Mouse (Mus musculus): ENCODE data around the gene Nhej1.

The Nhej1 gene

DNA sequence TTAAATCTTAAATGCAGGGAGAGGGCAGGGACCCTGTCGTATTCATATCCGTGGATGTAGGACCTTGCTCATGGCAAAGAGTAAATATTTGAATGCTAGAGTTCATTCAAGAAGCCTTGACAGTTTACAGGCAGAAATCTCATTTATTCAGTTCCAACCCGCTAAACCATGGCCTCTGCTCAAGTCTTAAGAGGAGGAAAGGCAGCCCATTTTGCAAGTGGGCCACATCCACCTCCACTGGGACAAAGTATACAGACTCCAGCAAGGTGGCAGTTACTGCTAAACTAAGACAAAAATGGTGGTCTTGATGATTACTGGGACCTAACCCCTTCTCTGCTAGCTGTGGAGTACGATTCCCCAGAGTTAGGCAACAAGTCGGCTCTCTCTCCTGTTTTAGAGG lies 418 bp upstream of the Nhej1 start:
- no peak for DNase-seq (ENCODE audit: low spot score)

DNA sequence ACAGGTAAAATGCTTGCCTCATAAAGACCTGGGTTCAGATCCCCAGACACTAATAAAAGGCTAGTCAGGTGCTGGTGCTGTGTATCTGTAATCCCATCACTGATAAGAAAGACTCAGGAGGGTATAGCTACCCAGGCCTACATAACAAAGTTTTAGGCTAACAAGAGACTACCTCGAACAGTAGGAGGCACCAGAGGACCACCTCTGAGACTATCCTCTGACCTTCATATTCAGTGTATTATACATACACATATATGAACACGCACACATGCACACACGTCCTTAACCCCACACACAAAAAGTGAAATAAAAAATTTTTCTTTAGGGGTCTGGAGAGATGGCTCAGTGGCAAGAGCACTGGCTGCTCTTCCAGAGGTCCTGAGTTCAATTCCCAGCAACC lies 2.8 kb downstream of the Nhej1 start:
- DNase-seq (ENCODE audit: low spot score), result no peak

GRCm38 (mm10) chr1:75052091-75052490 lies 72.9 kb downstream of the Nhej1 start:
- DNase-seq (ENCODE audit: low spot score), result no peak

GRCm38 (mm10) chr1:75051428-75051827 lies 73.6 kb downstream of the Nhej1 start:
- DNase-seq (ENCODE audit: low spot score), result no peak

- DNase-seq (ENCODE audit: low spot score), result no peak
Measured at GRCm38 (mm10) chr1:75048571-75048970, 76.4 kb downstream of the Nhej1 start.

- DNase-seq (ENCODE audit: low spot score), result no peak
Measured at GRCm38 (mm10) chr1:75048041-75048440, 77.0 kb downstream of the Nhej1 start.

DNA sequence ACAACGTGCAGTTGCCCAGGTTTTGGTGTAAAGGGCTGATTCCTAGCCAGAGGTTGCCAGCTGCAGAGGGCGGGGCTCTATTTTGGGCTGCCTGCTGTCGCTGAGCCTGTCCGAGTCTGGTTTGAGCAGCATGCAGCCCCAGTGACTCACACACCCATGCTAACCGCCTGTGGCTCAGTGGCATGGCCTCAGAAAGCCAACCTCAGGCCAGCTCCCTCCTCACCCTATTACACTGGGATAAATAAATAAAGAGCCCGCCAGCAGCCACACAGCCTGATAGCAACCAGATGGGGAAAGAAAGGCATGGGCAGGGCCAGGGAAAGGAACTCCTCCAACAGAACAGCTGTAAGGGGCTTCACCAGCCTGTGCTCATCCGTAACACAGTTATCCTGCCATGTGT lies 84.6 kb downstream of the Nhej1 start:
- no peak for DNase-seq (ENCODE audit: low spot score)

DNA sequence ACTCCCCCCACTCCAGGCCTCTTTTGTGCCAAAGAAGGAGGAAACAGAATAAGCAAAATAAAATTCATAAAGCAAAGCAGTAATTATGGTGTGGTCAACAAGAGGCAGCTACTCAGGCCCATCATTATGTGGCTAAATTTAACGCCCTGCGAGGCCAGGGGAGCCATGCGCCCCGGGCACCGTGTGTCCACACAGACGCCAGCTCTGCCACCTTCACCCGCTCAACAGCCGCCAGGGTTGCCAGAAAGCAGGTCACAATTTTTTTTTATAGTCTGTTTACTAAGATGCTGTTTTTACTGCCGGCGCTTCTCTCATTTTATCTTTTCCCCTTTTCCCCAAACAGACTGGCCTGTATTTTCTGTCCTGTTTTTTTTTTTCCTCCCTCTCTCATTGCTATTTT lies 93.0 kb downstream of the Nhej1 start:
- DNase-seq (ENCODE audit: low spot score), result no peak

GRCm38 (mm10) chr1:75027061-75027779 lies 97.8 kb downstream of the Nhej1 start:
- peak; percentile 76 for DNase-seq (ENCODE audit: low spot score)

- DNase-seq (ENCODE audit: low spot score), result no peak
Measured at GRCm38 (mm10) chr1:75024419-75025199, 100.4 kb downstream of the Nhej1 start.

DNA sequence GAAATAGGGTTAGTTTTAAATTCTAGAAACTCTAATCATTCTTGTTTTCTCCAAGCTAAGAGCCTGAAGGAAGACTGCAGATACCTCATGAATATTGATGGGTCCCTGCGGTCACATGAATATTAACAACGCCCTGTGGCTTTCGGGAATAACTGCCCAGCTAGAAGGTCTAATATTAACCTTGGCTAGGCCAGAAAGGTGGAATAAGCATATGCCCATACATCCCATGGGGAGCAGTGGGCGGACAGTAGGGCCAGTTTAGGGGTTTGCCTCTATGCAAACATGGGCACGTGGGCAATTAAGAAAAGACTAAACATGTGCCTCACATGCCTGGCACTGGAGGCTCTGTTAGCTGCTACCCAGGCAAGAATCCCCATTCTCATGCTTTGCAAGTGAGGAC lies 102.8 kb downstream of the Nhej1 start:
- no peak for DNase-seq (ENCODE audit: low spot score)

DNA sequence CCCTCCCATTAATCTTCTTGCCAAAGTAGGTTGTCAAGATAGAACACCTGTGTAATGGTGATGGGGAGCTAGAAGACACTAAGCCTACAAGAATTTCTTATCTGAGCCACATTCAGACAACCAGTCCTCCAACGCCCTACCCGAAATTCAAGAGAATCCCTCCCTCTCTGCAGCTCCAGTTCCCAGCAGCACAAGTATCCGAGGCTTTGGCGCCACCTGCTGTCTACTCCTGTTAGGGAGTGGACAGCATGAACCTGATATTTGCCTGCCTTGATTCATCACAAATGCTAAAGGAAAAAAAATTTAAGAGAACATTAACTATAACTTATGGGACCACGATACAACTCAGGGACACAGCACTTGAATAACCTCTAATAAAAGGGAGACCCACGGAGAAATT lies 108.2 kb downstream of the Nhej1 start:
- peak; percentile 55 for DNase-seq (ENCODE audit: low spot score)

- DNase-seq (ENCODE audit: low spot score), result no peak
Measured at GRCm38 (mm10) chr1:75015551-75016265, 109.3 kb downstream of the Nhej1 start.

GRCm38 (mm10) chr1:75014210-75014845 lies 110.7 kb downstream of the Nhej1 start:
- no peak for DNase-seq (ENCODE audit: low spot score)

- DNase-seq (ENCODE audit: low spot score), result peak; percentile 42
Measured at GRCm38 (mm10) chr1:75010817-75011216, 114.2 kb downstream of the Nhej1 start.

DNA sequence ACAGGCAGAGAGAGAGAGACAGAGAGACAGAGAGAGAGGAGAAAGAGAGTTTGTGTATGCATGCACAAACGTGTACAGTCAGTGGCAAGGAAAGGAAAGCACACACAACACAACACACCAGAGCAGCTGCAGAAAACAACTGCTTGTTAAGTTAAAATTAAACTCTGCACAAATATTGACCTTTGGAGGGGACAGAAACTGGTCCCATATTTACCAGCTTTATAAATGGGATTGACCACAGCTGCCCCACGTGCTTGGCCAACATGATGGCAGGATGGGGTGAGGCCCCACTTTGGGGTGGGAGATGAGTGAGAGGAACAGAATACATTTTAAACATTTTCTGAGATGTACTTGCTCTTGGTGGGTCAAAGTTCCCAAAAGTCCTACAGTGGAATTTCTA lies 114.8 kb downstream of the Nhej1 start:
- DNase-seq (ENCODE audit: low spot score), result no peak

GRCm38 (mm10) chr1:75006016-75006415 lies 119.0 kb downstream of the Nhej1 start:
- no peak for DNase-seq (ENCODE audit: low spot score)

DNA sequence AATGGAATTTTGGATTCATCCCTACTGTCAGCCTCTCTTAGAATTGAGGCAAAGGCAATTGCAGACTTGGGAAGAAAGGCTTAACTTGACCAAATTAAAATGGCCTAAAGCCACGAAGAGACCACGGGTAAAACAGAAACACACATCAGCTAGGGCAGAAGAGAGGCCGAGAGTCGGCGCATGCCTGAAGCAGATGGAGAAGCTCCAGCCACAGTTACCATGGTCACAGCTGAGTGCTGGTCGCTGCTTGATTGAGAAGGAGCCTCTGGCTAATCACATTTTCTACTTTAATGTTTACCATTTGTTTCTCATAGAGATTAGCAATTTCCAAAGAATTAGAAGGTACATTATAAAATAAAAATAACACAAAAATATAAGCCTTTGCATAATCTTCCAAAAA lies 123.8 kb downstream of the Nhej1 start:
- no peak for DNase-seq (ENCODE audit: low spot score)

GRCm38 (mm10) chr1:75000496-75000895 lies 124.5 kb downstream of the Nhej1 start:
- peak; percentile 23 for DNase-seq (ENCODE audit: low spot score)

GRCm38 (mm10) chr1:74999173-74999572 lies 125.8 kb downstream of the Nhej1 start:
- DNase-seq (ENCODE audit: low spot score), result no peak

DNA sequence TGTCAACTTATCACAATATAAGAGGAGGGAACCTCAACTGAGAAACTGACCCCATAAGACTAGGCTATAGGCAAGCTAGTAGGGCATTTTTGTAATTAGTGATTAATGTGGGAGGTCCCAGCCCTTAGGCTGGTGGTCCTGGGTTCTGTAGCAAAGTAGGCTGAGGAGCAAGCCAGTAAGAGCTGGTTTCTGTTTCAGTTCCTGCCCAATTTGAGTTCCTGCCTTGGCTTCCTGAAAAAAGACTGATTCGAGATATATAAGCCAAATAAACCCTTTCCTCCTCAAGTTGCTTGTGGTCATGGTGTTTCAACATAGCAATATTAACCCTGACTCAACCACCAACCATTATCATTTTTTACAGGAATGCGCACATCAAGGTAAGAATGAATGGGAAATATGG lies 127.8 kb downstream of the Nhej1 start:
- DNase-seq (ENCODE audit: low spot score), result no peak

GRCm38 (mm10) chr1:74977001-74977400 lies 148.0 kb downstream of the Nhej1 start:
- DNase-seq (ENCODE audit: low spot score), result no peak

Measured in yolk sac, embryonic 10.5 days (tissue).